Mouse (Mus musculus): ENCODE data around the gene Cptp. TPM values are rescaled to one million over a fixed set of nuclear protein-coding genes. Genes with fewer than 3 reads are reported as not detected.

The Cptp gene
- polyA plus RNA-seq, 1 experiment from 2014 or later: 20.0 TPM

DNA sequence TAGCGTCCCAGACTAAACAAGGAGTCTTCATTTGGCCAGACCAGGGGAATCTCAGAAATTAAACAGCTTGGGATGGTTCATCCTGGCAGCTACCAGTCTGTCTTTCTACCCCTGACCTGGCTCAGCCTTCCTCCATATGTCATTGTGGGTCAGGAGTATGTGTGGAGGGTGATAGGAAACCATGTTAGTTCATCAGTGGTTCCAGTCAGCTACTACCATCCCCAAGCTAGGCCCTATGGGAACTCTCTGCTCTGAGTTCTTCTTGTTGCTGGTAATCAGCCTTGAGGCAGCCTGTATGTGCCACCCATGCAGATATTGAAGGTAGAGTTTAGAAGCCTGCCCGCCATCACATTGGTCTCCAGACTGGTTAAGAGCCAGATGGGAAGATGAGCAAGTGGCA is 29.1 kb upstream of the Cptp start:
- Histone ChIP-seq H3K9me3 (ENCODE audit: low read length) (no peaks in the 10 kb centered on the region), H3K27ac (ENCODE audit: low read length) (no peak overlapping the region), H3K9ac (replicated peaks; ENCODE audit: low read length) (no peak overlapping the region), H3K4me1 (ENCODE audit: insufficient read depth, low read length) (peaks cover 18% of the 10 kb centered on the region), H3K4me3 (ENCODE audit: low read length) (no peak overlapping the region), H3K27me3 (ENCODE audit: insufficient read depth, low read length) (no peaks in the 10 kb centered on the region), H3K4me2 (replicated peaks; ENCODE audit: low read depth, low read length) (no peak overlapping the region), H3K36me3 (ENCODE audit: insufficient read depth, low read length) (peaks cover 29% of the 10 kb centered on the region)
- 88% methylated on average over 2 of the region's 2 CpGs for WGBS
- no peak for ATAC-seq (ENCODE audit: low FRiP score, low TSS enrichment)

DNA sequence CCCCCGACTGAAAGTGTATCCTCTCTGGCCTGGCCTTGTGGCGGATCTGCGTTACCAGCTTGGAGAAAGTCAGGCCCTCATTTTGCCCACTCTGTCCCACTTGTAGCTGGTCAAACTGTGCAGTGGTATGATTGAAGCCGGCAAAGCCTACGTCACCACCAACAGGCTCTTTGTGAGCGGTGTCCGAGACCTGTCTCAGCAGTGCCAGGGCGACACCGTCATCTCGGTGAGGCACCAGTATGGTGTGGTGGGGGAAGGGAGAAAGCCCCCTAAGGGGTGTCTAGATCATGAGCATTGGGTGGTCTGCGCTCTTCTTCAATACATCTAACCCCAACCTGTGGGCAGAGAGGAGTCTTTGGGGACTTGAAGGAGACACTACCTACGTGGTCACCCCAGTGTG is 27.2 kb upstream of the Cptp start:
- Histone ChIP-seq H3K9me3 (ENCODE audit: low read length) (no peaks in the 10 kb centered on the region), H3K4me1 (ENCODE audit: insufficient read depth, low read length) (peaks cover 25% of the 10 kb centered on the region), H3K9ac (replicated peaks; ENCODE audit: low read length) (no peak overlapping the region), H3K4me2 (replicated peaks; ENCODE audit: low read depth, low read length) (no peak overlapping the region), H3K27ac (ENCODE audit: low read length) (no peak overlapping the region), H3K36me3 (ENCODE audit: insufficient read depth, low read length) (peaks cover 17% of the 10 kb centered on the region), H3K4me3 (ENCODE audit: low read length) (no peak overlapping the region), H3K27me3 (ENCODE audit: insufficient read depth, low read length) (no peaks in the 10 kb centered on the region)
- no peak for ATAC-seq (ENCODE audit: low FRiP score, low TSS enrichment)
- 97% methylated on average over 12 of the region's 12 CpGs for WGBS

DNA sequence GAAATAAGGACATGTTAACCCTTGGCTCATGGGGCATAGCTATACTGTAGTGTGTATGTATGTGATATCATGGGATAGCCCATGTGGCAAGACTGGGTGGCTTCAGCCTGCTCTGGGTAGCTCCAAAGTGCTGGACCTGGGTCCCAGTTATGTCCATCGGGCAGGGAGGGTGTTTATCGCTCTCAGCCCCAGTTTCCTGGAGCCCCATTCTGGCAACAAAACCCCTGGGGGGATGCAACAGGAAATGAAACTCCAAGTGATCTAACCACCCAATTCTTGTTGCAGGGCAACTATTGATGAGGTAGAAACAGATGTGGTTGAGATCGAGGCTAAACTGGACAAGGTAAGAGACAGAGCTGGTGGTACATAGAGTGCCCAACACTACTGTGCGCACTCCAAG is 26.6 kb upstream of the Cptp start:
- WGBS: 90% methylated on average over 4 of the region's 4 CpGs

DNA sequence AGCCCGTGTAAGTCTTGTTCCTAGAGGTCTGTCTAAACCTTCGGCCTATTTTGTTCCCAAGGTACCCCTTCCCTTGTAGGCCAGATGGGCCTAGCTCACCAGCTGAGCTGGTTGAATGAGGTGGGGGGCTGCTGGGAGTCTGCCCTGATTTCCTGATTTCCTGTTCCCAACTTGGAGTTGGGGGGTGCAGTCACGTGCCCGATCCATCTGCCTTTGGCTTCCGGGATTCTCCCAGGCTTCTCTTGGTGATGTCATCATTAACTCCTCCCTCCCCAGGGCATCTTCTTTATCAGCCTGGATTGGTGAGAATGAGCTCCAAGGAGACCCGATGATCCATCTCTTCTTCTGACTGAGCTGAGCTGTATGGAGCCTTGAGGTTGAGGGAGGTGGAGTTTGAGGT is 26.0 kb upstream of the Cptp start:
- H3K9me3 ChIP-seq (ENCODE audit: low read length): no peaks in the 10 kb centered on the region
- H3K27me3 ChIP-seq (ENCODE audit: insufficient read depth, low read length): no peaks in the 10 kb centered on the region
- H3K9ac ChIP-seq (replicated peaks; ENCODE audit: low read length): 0 out of 2 replicates have a peak overlapping the region, but pooled peaks have one; percentile 28
- no peak overlapping the region; the same call in 1 of the 2 replicates for H3K4me2 ChIP-seq (replicated peaks; ENCODE audit: low read depth, low read length)
- WGBS: 40% methylated on average over 6 of the region's 6 CpGs
- peaks cover 15% of the 10 kb centered on the region for H3K36me3 ChIP-seq (ENCODE audit: insufficient read depth, low read length)
- H3K27ac ChIP-seq (ENCODE audit: low read length): no peak overlapping the region
- H3K4me3 ChIP-seq (ENCODE audit: low read length): no peak overlapping the region
- peaks cover 33% of the 10 kb centered on the region for H3K4me1 ChIP-seq (ENCODE audit: insufficient read depth, low read length)
- no peak for ATAC-seq (ENCODE audit: low FRiP score, low TSS enrichment)

More for the DNA sequence above, 26.6 kb upstream of the Cptp start:
- no peak for ATAC-seq (ENCODE audit: low FRiP score, low TSS enrichment)
- Histone ChIP-seq H3K9ac (replicated peaks; ENCODE audit: low read length) (no peak overlapping the region), H3K36me3 (ENCODE audit: insufficient read depth, low read length) (peaks cover 17% of the 10 kb centered on the region), H3K27ac (ENCODE audit: low read length) (no peak overlapping the region), H3K27me3 (ENCODE audit: insufficient read depth, low read length) (no peaks in the 10 kb centered on the region), H3K9me3 (ENCODE audit: low read length) (no peaks in the 10 kb centered on the region), H3K4me3 (ENCODE audit: low read length) (no peak overlapping the region), H3K4me1 (ENCODE audit: insufficient read depth, low read length) (peaks cover 27% of the 10 kb centered on the region), H3K4me2 (replicated peaks; ENCODE audit: low read depth, low read length) (no peak overlapping the region)

DNA sequence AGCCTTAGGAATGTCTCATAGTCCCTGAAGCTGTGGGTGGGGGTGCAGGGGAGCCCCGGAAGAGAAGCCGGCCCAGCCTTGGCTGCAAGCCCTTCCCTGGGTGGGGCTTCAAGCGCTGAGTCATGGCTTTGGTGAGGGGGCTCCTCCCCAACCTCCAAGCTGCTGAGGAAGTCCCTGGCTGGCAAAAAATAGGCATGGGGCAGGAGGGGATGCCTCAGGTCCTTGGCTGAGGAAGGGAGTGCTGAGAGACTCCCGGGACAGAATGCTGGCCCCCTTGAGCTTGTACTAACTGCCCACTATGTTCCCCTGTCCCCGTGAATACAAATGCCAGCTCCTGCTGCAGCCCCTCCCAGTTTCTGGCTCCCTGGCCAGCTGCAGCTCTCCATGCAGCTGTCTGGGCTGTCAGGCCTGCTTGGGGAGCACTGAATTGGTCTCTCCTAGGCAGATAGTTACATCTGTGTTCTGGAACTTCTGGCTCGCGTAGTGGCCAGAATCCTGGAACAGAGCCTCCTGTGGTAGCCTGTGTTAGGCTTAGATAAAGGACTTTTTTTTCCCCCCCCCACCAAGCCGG is 25.2 kb upstream of the Cptp start:
- ATAC-seq (ENCODE audit: low FRiP score, low TSS enrichment): no peak
- no peaks in the 10 kb centered on the region for H3K27me3 ChIP-seq (ENCODE audit: insufficient read depth, low read length)
- H3K27ac ChIP-seq (ENCODE audit: low read length): no peak overlapping the region
- peaks cover 37% of the 10 kb centered on the region for H3K4me1 ChIP-seq (ENCODE audit: insufficient read depth, low read length)
- H3K4me3 ChIP-seq (ENCODE audit: low read length): no peak overlapping the region
- H3K36me3 ChIP-seq (ENCODE audit: insufficient read depth, low read length): peaks cover 16% of the 10 kb centered on the region; the same call in 1 of the 2 replicates
- H3K9ac ChIP-seq (replicated peaks; ENCODE audit: low read length): no peak overlapping the region
- WGBS: 37% methylated on average over 8 of the region's 8 CpGs
- peak overlapping the region; percentile 7; the same call in 1 of the 2 replicates for H3K4me2 ChIP-seq (replicated peaks; ENCODE audit: low read depth, low read length)
- H3K9me3 ChIP-seq (ENCODE audit: low read length): no peaks in the 10 kb centered on the region

DNA sequence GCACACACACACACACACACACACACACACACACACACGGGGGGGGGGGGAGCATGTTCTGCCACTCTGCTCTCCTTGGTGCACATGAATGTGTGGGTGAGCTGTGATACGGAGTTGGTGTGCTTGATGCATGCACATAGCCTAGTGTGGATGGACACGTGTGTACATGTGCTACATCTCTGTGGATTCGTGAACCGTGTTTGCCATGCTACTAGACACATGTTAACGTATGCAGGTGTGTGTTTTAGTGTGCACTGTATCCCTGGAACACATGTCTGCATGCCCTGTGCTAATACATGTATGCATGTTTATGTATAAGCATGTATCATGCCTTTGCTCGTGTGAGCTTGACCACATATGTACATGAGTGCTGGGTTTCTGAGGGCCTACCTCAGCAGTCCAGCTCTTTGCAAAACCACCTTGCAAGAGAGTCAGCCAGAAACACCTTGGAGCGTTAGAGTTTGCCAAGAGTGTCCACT is 24.0 kb upstream of the Cptp start:
- no peak for ATAC-seq (ENCODE audit: low FRiP score, low TSS enrichment)
- no peaks in the 10 kb centered on the region for H3K27me3 ChIP-seq (ENCODE audit: insufficient read depth, low read length)
- H3K27ac ChIP-seq (ENCODE audit: low read length): no peak overlapping the region
- peaks cover 18% of the 10 kb centered on the region for H3K36me3 ChIP-seq (ENCODE audit: insufficient read depth, low read length)
- WGBS: 67% methylated on average over 8 of the region's 8 CpGs
- peak overlapping the region; percentile 97 for H3K4me2 ChIP-seq (replicated peaks; ENCODE audit: low read depth, low read length)
- peaks cover 37% of the 10 kb centered on the region for H3K4me1 ChIP-seq (ENCODE audit: insufficient read depth, low read length)
- H3K4me3 ChIP-seq (ENCODE audit: low read length): peak overlapping the region; percentile 82
- peak overlapping the region; percentile 87 for H3K9ac ChIP-seq (replicated peaks; ENCODE audit: low read length)
- no peaks in the 10 kb centered on the region for H3K9me3 ChIP-seq (ENCODE audit: low read length)

DNA sequence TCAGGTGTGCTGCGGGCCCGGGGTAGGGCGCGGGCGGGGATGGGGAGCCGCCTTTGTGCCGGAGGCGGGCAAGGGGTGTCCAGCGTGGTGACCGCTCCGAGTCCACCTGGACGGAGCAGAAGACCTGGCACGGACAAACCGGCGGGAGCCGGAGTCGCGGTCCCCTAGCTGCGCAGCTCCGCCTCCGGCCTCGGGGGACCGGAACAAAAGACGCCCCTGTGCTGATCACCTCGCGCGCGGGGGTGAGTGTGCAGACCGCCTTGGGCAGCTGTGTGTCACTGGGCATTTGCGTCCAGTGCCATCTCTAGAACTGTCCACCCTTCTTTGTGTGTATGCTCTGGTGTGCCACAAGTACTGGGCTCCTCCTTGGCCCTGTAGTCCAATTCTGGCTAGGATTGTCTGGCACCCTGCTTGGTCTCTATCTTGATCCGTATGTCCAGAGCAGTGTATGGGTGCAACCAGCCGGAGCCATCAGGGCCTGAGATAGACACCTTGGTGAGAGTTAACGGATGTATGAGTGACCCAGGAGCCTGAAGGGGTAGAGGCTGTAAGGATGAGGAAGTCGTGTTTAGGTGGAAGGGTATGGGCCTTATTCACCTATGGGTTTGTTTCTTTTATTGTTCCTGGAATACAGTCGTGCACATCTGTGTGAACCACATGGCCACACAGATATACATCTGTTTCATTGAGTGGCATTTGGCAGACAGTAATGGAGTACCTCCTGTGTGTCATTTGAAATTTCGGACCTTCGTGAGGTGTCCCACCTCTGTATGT is 23.4 kb upstream of the Cptp start:
- peak overlapping the region; percentile 87 for H3K9ac ChIP-seq (replicated peaks; ENCODE audit: low read length)
- peak overlapping the region; percentile 82 for H3K4me3 ChIP-seq (ENCODE audit: low read length)
- no peaks in the 10 kb centered on the region for H3K27me3 ChIP-seq (ENCODE audit: insufficient read depth, low read length)
- no peaks in the 10 kb centered on the region for H3K9me3 ChIP-seq (ENCODE audit: low read length)
- H3K27ac ChIP-seq (ENCODE audit: low read length): peak overlapping the region; percentile 97
- H3K36me3 ChIP-seq (ENCODE audit: insufficient read depth, low read length): peaks cover 25% of the 10 kb centered on the region
- WGBS: 4% methylated on average over 37 of the region's 37 CpGs
- peak overlapping the region; percentile 97 for H3K4me2 ChIP-seq (replicated peaks; ENCODE audit: low read depth, low read length)
- H3K4me1 ChIP-seq (ENCODE audit: insufficient read depth, low read length): peaks cover 37% of the 10 kb centered on the region
- ATAC-seq (ENCODE audit: low FRiP score, low TSS enrichment): peak; percentile 43; the same call in 1 of the 2 replicates

DNA sequence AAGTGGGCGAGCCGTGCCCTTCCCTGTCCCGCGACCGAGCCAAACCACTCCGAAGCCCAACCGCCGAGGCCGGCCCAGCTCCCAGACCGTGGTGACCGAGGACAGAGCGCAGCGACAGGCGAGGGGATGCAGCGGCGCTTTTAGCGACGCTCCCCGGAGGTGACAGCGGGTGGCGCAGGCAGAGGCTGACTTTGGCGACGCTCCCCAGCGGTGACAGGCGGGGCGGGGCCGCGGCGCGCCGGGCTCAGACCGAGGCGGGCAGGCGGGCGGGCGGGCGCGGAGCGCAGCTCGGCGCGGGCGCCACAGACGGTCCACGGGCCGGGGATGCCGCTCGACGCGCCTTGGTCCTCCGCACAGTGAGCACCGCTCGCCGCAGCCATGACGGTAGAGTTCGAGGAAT is 22.8 kb upstream of the Cptp start:
- H3K4me3 ChIP-seq (ENCODE audit: low read length): peak overlapping the region; percentile 82
- peak overlapping the region; percentile 97 for H3K4me2 ChIP-seq (replicated peaks; ENCODE audit: low read depth, low read length)
- H3K4me1 ChIP-seq (ENCODE audit: insufficient read depth, low read length): peaks cover 37% of the 10 kb centered on the region
- H3K36me3 ChIP-seq (ENCODE audit: insufficient read depth, low read length): peaks cover 30% of the 10 kb centered on the region
- peak; percentile 91 for ATAC-seq (ENCODE audit: low FRiP score, low TSS enrichment)
- peak overlapping the region; percentile 97 for H3K27ac ChIP-seq (ENCODE audit: low read length)
- H3K27me3 ChIP-seq (ENCODE audit: insufficient read depth, low read length): no peaks in the 10 kb centered on the region
- peak overlapping the region; percentile 87 for H3K9ac ChIP-seq (replicated peaks; ENCODE audit: low read length)
- under 1% methylated on average over 56 of the region's 56 CpGs for WGBS
- no peaks in the 10 kb centered on the region for H3K9me3 ChIP-seq (ENCODE audit: low read length)

DNA sequence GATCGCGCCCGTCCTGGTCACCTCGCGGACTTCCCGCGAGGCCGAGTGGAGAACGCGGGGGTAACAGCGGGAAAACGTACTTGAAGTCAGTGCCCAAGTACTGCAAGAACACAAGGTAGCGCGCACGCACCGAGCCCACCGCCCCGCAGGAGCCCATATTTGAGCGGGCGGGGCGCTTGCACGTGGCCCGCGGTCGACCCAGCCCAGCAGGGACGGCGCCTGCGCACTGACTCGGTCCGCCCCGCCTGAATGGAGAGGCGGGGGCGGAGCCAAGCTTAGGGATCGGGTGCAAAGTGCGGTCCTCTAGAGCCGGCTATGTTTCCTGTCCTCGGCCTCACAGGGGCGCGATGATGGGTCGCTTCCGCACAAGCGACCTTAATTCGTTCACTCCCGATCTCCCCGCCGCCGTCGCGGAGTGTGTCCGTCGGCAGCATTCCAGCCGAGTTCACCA is 22.3 kb upstream of the Cptp start, which contains the start of the genes Pusl1 and Acap3:
Gene Pusl1 (minus strand): TSS at position 231 of the 451 bp plus-strand sequence.
Gene Acap3 (plus strand): TSS at position 272 of the 451 bp plus-strand sequence.
- peak; percentile 89 for ATAC-seq (ENCODE audit: low FRiP score, low TSS enrichment)
- WGBS: under 1% methylated on average over 52 of the region's 52 CpGs

More for the DNA sequence above, 22.3 kb upstream of the Cptp start, which contains the start of the genes Pusl1 and Acap3:
- H3K4me3 ChIP-seq (ENCODE audit: low read length): peak within 1 kb of the TSS; percentile 82
- H3K9ac ChIP-seq (replicated peaks; ENCODE audit: low read length): peak within 1 kb of the TSS; percentile 87
- no peaks in the 10 kb centered on the region for H3K27me3 ChIP-seq (ENCODE audit: insufficient read depth, low read length)
- H3K4me2 ChIP-seq (replicated peaks; ENCODE audit: low read depth, low read length): peak within 1 kb of the TSS; percentile 97
- peaks cover 31% of the 10 kb centered on the region for H3K36me3 ChIP-seq (ENCODE audit: insufficient read depth, low read length)
- H3K27ac ChIP-seq (ENCODE audit: low read length): peak within 1 kb of the TSS; percentile 97
- peaks cover 37% of the 10 kb centered on the region for H3K4me1 ChIP-seq (ENCODE audit: insufficient read depth, low read length)
- H3K9me3 ChIP-seq (ENCODE audit: low read length): no peaks in the 10 kb centered on the region

Measured in kidney, embryonic 16.5 days (tissue).